Comparison of ENCODE assay signal across 22 mouse cellular contexts in the genomic region with DNA sequence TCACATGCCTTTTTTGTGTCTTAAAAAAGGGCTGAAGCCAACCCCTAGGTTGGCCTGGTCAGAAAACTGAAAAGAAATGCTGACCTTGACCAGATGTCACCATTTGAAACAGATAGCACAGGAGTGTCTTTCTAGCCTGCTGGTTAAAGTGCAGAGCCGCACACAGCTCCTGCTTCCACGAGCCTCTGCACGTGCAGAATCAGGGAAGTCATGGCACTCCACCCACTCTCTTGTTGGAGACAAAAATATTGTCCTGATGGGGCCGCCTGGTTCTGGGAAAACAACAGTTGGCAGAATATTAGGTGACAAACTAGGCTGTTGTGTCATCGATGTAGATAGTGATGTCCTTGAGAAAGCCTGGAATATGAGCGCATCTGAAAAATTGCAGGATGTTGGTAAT. TPM values are rescaled to one million over a fixed set of nuclear protein-coding genes. Genes with fewer than 3 reads are reported as not detected.
"Had no signal": no experiment of that assay in that cellular context is flagged by ENCODE, and none has a peak within 500 bp of the region (broad histone marks: within the 10 kb centered on the region; RNA-seq: fewer than 3 reads in every experiment).

No protein-coding gene starts in this region.

- H3K9ac ChIP-seq: limb, embryonic 13.5 days; liver, embryonic 14.5 days; liver, postnatal 0 days; lung, embryonic 14.5 days; midbrain, embryonic 12.5 days; midbrain, embryonic 15.5 days; neural tube, embryonic 13.5 days had no signal

- H3K9me3 ChIP-seq: limb, embryonic 10.5 days; limb, embryonic 13.5 days; midbrain, embryonic 12.5 days; midbrain, embryonic 15.5 days; neural tube, embryonic 13.5 days had no signal

- H3K27ac ChIP-seq: kidney, postnatal 0 days; layer of hippocampus, adult 2 months; limb, embryonic 10.5 days; limb, embryonic 13.5 days; liver, embryonic 14.5 days; macrophage; midbrain, embryonic 12.5 days; midbrain, embryonic 15.5 days; neural tube, embryonic 13.5 days; stomach, postnatal 0 days had no signal

- H3K4me2 ChIP-seq: limb, embryonic 13.5 days; lung, embryonic 14.5 days; midbrain, embryonic 12.5 days; midbrain, embryonic 15.5 days; neural tube, embryonic 13.5 days had no signal

- H3K27me3 ChIP-seq: limb, embryonic 13.5 days; midbrain, embryonic 12.5 days; midbrain, embryonic 15.5 days; neural tube, embryonic 13.5 days had no signal

- H3K4me3 ChIP-seq: layer of hippocampus, adult 2 months; limb, embryonic 10.5 days; limb, embryonic 13.5 days; midbrain, embryonic 12.5 days; midbrain, embryonic 15.5 days; myocyte; neural tube, embryonic 13.5 days had no signal

- ATAC-seq: liver, postnatal 0 days; lung, postnatal 0 days; midbrain, embryonic 15.5 days had no signal

- H3K36me3 ChIP-seq: limb, embryonic 10.5 days had no signal

- DNase-seq: kidney, adult 2 months; kidney, postnatal 25 days; liver; liver, postnatal 0 days; lung, embryonic 14.5 days; right cerebral cortex, adult 18-20 months; right cerebral cortex, postnatal 14 days; right cerebral cortex, postnatal 4 days; thymus, postnatal 25 days had no signal

- H3K4me1 ChIP-seq: limb, embryonic 10.5 days had no signal

RNA-seq across cellular contexts. Expression of gene Enkur, which starts 6.2 kb away (rescaled TPM):
- total RNA-seq: megakaryocyte, adult 5-6 weeks had no signal
- polyA plus RNA-seq: limb, embryonic 10.5 days; macrophage had no signal
